Mouse (Mus musculus) MEL (cell line): Measurements from ENCODE around the gene Gfap. TPM values are rescaled to one million over a fixed set of nuclear protein-coding genes. Genes with fewer than 3 reads are reported as not detected.
A peak's percentile ranks its signal among the peaks of the same experiment; 100 is the strongest.

ENCODE experiments used
- DNase-seq: peaks from one replicate; pipeline ENCODE4 v3.0.0; 2011; ENCODE audit warnings: low read depth, low spot score
- H3K27ac ChIP-seq: 2 replicates; pipeline ENCODE4 v1.5.1; 2012; ENCODE audit warnings: low read depth, mild to moderate bottlenecking, control low read depth, low read length, moderate library complexity; ENCODE audit not compliant: control insufficient read depth
- H3K27me3 ChIP-seq, 2 experiments: fragments of 150-350 bp in 1 of 2; sonication (generic) in 1 of 2; 2 replicates each; pipeline ENCODE4 v1.6.1; 2012; ENCODE audit warnings: low read length in 2 of 2, mild to moderate bottlenecking in 2 of 2, improper control_type of control experiment in 1 of 2, moderate library complexity in 1 of 2; ENCODE audit not compliant: insufficient read depth in 2 of 2, control insufficient read depth in 1 of 2
- H3K36me3 ChIP-seq, 2 experiments: 2 replicates each; pipeline ENCODE4 v1.6.1; 2012 to 2014; ENCODE audit warnings: low read length in 2 of 2, improper control_type of control experiment in 1 of 2, inconsistent platforms in 1 of 2, mild to moderate bottlenecking in 1 of 2; ENCODE audit not compliant: insufficient read depth in 2 of 2, control insufficient read depth in 1 of 2
- H3K4me1 ChIP-seq, 2 experiments: fragments of 150-350 bp in 1 of 2; sonication (generic) in 1 of 2; 2 replicates each; pipeline ENCODE4 v1.6.1; 2012; ENCODE audit warnings: low read length in 2 of 2, improper control_type of control experiment in 1 of 2, mild to moderate bottlenecking in 1 of 2; ENCODE audit not compliant: insufficient read depth in 2 of 2, control insufficient read depth in 1 of 2
- H3K4me3 ChIP-seq, 2 experiments: fragments of 150-350 bp in 1 of 2; sonication (generic) in 1 of 2; 2 replicates each; pipeline ENCODE4 v1.5.1; 2012; ENCODE audit warnings: low read depth in 2 of 2, low read length in 2 of 2, mild to moderate bottlenecking in 2 of 2, moderate library complexity in 2 of 2, control low read depth in 1 of 2, improper control_type of control experiment in 1 of 2; ENCODE audit not compliant: control insufficient read depth in 1 of 2, insufficient read depth in 1 of 2
- H3K79me2 ChIP-seq: 2 replicates; pipeline ENCODE4 v1.6.1; 2012; ENCODE audit warnings: mild to moderate bottlenecking, low read length, moderate library complexity; ENCODE audit not compliant: control insufficient read depth, poor library complexity, insufficient read depth
- H3K9ac ChIP-seq: 2 replicates; pipeline ENCODE4 v1.6.1; 2012; ENCODE audit warnings: low read depth, mild to moderate bottlenecking, control low read depth, low read length, moderate library complexity; ENCODE audit not compliant: control insufficient read depth, poor library complexity, severe bottlenecking
- H3K9me3 ChIP-seq: fragments of 150-350 bp; sonication (generic); replicated peaks from 2 replicates; pipeline ENCODE4 v1.6.1; 2012; ENCODE audit warnings: mild to moderate bottlenecking, low read length, improper control_type of control experiment, moderate library complexity; ENCODE audit not compliant: insufficient read depth
- E2F4 ChIP-seq: IDR thresholded peaks from 2 replicates; pipeline ENCODE4 v1.6.1; 2011; ENCODE audit warnings: low read depth, low read length, improper control_type of control experiment, borderline replicate concordance
- ELF1 ChIP-seq: IDR thresholded peaks from 2 replicates; pipeline ENCODE4 v1.6.1; 2014; ENCODE audit warnings: low read depth, mild to moderate bottlenecking, inconsistent platforms, low read length, improper control_type of control experiment, moderate library complexity
- EP300 ChIP-seq, 2 experiments: IDR thresholded peaks; 2 replicates each; pipeline ENCODE4 v1.6.1; 2011; ENCODE audit warnings: improper control_type of control experiment in 2 of 2, low read length in 2 of 2, low read depth in 1 of 2, mild to moderate bottlenecking in 1 of 2
- ETS1 ChIP-seq: IDR thresholded peaks from 2 replicates; pipeline ENCODE4 v1.6.1; 2012; ENCODE audit warnings: low read depth, mild to moderate bottlenecking, inconsistent platforms, low read length, improper control_type of control experiment, moderate library complexity
- GATA1 ChIP-seq: IDR thresholded peaks from 2 replicates; pipeline ENCODE4 v1.6.1; 2011; ENCODE audit warnings: low read depth, low read length, improper control_type of control experiment
- HCFC1 ChIP-seq: IDR thresholded peaks from 2 replicates; pipeline ENCODE4 v1.6.1; 2012; ENCODE audit warnings: low read depth, mild to moderate bottlenecking, inconsistent platforms, low read length, improper control_type of control experiment, moderate library complexity
- MAFK ChIP-seq: IDR thresholded peaks from 2 replicates; pipeline ENCODE4 v1.6.1; 2011; ENCODE audit warnings: low read depth, mild to moderate bottlenecking, low read length, improper control_type of control experiment, borderline replicate concordance
- MXI1 ChIP-seq: IDR thresholded peaks from 2 replicates; pipeline ENCODE4 v1.6.1; 2011; ENCODE audit warnings: mild to moderate bottlenecking, low read depth, low read length, improper control_type of control experiment
- MYC ChIP-seq: IDR thresholded peaks from 2 replicates; pipeline ENCODE4 v1.6.1; 2011; ENCODE audit warnings: low read depth, mild to moderate bottlenecking, low read length, improper control_type of control experiment, moderate library complexity
- NELFE ChIP-seq: IDR thresholded peaks from 2 replicates; pipeline ENCODE4 v1.6.1; 2011; ENCODE audit warnings: low read depth, low read length, improper control_type of control experiment
- RCOR1 ChIP-seq: IDR thresholded peaks from 2 replicates; pipeline ENCODE4 v1.6.1; 2012; ENCODE audit warnings: low read depth, mild to moderate bottlenecking, inconsistent platforms, low read length, improper control_type of control experiment
- SIN3A ChIP-seq: IDR thresholded peaks from 2 replicates; pipeline ENCODE4 v1.6.1; 2012; ENCODE audit warnings: low read length, improper control_type of control experiment, inconsistent platforms
- SMC3 ChIP-seq: IDR thresholded peaks from 2 replicates; pipeline ENCODE4 v1.6.1; 2011; ENCODE audit warnings: low read depth, low read length, improper control_type of control experiment
- TBP ChIP-seq: IDR thresholded peaks from 2 replicates; pipeline ENCODE4 v1.8.0; 2011; ENCODE audit warnings: low read depth, low read length, improper control_type of control experiment
- USF1 ChIP-seq: IDR thresholded peaks from 2 replicates; pipeline ENCODE4 v1.6.1; 2014; ENCODE audit warnings: low read depth, mild to moderate bottlenecking, inconsistent platforms, low read length, improper control_type of control experiment, moderate library complexity
- USF2 ChIP-seq, 2 experiments: IDR thresholded peaks; 2 replicates each; pipeline ENCODE4 v1.6.1; 2011 to 2012; ENCODE audit warnings: improper control_type of control experiment in 2 of 2, low read length in 2 of 2, borderline replicate concordance in 1 of 2, inconsistent platforms in 1 of 2, low read depth in 1 of 2, mild to moderate bottlenecking in 1 of 2; ENCODE audit not compliant: insufficient read depth in 1 of 2
- ZKSCAN1 ChIP-seq: IDR thresholded peaks from 2 replicates; pipeline ENCODE4 v1.6.1; 2012; ENCODE audit warnings: low read depth, mild to moderate bottlenecking, inconsistent platforms, low read length, improper control_type of control experiment, moderate library complexity
- ZNF384 ChIP-seq: IDR thresholded peaks from 2 replicates; pipeline ENCODE4 v1.6.1; 2012; ENCODE audit warnings: low read depth, mild to moderate bottlenecking, inconsistent platforms, low read length, improper control_type of control experiment
- polyA plus RNA-seq, 2 experiments: library from polyadenylated mRNA; stranded (reverse) in 1 of 2; unstranded in 1 of 2; fragments of >175 nt in 1 of 2; fragments of >200 nt in 1 of 2; gene quantifications; 2 replicates each; pipeline versions ENCODE4 v1.2.1 to v1.2.4; 2012; ENCODE audit warnings: low replicate concordance in 2 of 2, low read depth in 1 of 2; ENCODE audit not compliant: insufficient read length in 2 of 2, insufficient read depth in 1 of 2, missing spikeins in 1 of 2
- total RNA-seq: library from RNA; depleted of rRNA; stranded (reverse); fragments of 300-350 nt; gene quantifications from 2 replicates; pipeline ENCODE4 v1.2.3, GENCODE M21; 2012

Gfap gene
- total and polyA plus RNA-seq, 3 experiments, result 2.0 to 2.5 TPM; not detected in 1

GRCm38 (mm10) chr11:102881314-102882198 lies 19.2 kb downstream of the Gfap start:
- H3K4me3 ChIP-seq, result peak overlapping the region; percentile 40 to 68
- DNase-seq, result peak; percentile 79
- peak overlapping the region; percentile 90 for H3K27ac ChIP-seq
- peak overlapping the region; percentile 89 for H3K9ac ChIP-seq
- no peaks in the 10 kb centered on the region for H3K9me3 ChIP-seq
- H3K4me1 ChIP-seq, result peaks cover 0 to 28% of the 10 kb centered on the region in 2 experiments; a peak in 3 of 4 replicates
- peaks cover 7 to 22% of the 10 kb centered on the region in 2 experiments for H3K36me3 ChIP-seq
- peaks cover 25% of the 10 kb centered on the region for H3K79me2 ChIP-seq
- H3K27me3 ChIP-seq, result no peaks in the 10 kb centered on the region
- TF ChIP-seq MYC (peak; percentile 1; the same call in 1 of the 2 replicates), E2F4 (no peak), USF2 (IDR thresholded peaks at IDR 0.05; ENCODE audit: borderline replicate concordance in 1 of 2, insufficient read depth in 1 of 2, low read depth in 1 of 2, low read length in 2 of 2) (no peak), SMC3 (no peak), SIN3A (peak; percentile 45; the same call in 1 of the 2 replicates), ZNF384 (peak; percentile 77), MXI1 (peak; percentile 44; the same call in 1 of the 2 replicates), EP300 (IDR thresholded peaks at IDR 0.05; ENCODE audit: low read depth in 1 of 2, low read length in 2 of 2) (peak; percentile 65 to 66; a peak in 3 of 4 replicates), USF1 (0 out of 2 replicates have a peak, but pooled peaks have one; percentile 25), TBP (peak; percentile 47; the same call in 1 of the 2 replicates), HCFC1 (peak; percentile 56; the same call in 1 of the 2 replicates), ZKSCAN1 (no peak), RCOR1 (peak; percentile 78), ELF1 (peak; percentile 41; the same call in 1 of the 2 replicates), NELFE (no peak), GATA1 (peak; percentile 75), MAFK (no peak), ETS1 (peak; percentile 57; the same call in 1 of the 2 replicates)
